Mouse (Mus musculus) adrenal gland, postnatal 14 days (tissue): ENCODE results near the gene Cnn2. TPM values are rescaled to one million over a fixed set of nuclear protein-coding genes. Genes with fewer than 3 reads are reported as not detected.

Experiments used
- DNase-seq: peaks from one replicate; pipeline ENCODE4 v3.0.0; 2021; ENCODE audit warnings: mixed read lengths
- total RNA-seq: library from RNA; stranded (reverse); gene quantifications from 2 replicates; pipeline ENCODE4 v1.2.3, GENCODE M21; 2021

Gene Cnn2
- total RNA-seq, 1 experiment from 2014 or later: 40.2 TPM

DNA sequence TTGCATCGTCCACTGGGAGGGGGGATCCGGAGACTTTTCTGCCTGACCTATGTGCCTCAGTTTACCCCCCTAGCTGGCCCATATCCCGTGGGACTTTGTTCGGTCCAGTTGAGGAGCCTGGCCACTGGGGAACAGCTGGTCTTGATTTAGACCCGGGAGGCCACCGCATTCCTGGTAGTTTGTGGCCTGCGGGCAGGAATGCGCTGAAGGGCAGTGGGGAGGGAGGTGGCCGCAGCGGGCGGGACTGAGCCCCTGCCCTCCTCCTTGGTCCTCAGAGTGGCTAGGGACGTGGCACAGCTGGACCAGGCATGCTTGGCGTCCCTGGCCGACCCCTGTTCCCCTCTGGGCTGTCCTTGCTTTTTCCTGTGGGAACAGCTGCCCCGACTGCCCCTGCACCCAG lies 1.5 kb downstream of the Cnn2 start:
- no peak for DNase-seq

DNA sequence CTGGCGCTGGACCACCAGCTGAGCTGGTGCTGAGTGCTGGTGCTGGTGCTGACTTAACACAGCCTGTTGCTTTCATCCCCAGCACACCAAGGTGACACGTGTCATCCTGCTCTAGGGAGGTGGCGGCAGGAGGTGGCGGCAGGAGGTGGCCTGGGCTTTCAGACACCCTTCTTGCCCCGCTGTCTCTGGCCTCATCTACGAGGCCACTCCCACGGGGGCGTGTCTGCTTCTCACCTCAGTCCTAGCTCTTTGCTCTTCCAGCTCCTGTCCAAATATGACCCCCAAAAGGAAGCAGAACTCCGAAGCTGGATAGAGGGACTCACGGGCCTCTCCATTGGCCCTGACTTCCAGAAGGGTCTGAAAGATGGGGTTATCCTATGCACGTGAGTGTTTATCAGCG lies 2.7 kb downstream of the Cnn2 start:
- DNase-seq: no peak

DNA sequence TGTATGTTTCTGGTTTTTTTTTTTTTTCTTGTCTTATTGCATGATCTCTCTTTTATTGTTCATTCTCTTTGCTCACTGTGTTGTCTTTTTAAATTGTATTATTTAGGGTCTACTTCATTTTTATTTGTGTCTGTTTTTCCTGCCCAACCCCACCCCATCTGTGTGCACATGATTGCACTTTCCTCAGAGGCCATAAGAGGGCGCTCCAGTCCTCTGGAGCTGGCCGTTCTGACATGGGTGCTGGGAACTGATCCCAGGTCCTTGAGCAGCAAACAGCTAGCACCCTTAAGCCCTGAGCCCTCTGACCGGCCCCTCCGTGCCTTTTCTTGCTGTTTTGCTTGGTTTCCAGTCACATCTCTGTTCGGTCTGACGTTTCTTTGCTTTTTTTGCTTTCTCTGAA lies 3.2 kb downstream of the Cnn2 start:
- DNase-seq: no peak

DNA sequence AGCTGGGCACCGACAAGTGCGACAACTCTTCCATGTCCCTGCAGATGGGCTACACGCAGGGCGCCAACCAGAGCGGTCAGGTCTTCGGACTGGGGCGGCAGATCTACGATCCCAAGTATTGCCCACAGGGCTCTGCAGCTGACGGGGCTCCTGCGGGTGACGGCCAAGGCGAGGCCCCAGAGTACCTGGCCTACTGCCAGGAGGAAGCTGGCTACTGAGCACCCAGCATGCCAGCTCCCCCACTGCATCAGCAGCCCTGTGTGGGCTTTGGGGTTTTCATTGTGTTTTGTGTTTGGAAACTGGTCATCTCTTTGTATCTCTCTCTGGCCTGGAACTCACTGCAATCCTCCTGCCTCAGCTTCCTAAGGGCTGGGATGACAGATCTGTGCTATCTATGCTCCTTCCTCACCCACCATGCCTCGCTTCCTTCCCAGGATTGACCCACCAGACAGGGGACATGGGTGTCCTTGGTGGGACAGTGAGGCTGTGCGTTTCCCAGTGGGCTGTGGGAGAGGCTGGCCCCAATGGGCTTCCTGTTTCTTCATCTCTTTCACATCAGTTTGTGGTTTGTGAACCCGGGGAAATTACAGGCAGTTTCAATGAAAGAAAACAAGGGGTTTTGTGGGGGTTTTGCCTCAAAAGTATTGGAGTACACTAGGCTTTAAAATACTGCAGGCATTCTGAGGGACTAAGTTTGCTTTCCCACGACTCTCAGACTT lies 6.2 kb downstream of the Cnn2 start:
- DNase-seq: peak; percentile 51

DNA sequence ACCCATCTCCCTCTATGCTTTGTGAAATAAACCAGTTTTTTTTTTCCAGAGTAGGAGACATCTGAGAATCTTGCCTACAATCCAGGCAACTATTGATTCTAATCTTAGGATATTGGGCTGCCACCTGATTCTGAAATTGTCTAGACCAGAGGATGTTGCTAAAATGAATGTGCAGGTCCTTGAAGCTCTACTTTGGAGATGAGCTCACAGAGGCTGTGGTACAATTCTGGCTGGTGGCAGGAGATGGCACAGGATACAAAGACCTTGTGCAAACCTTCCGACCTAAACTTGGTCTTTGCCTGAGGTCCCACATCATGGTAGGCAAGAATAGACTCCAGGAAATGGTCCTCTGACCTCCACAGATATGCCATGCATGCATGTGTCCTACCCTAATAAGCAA lies 7.3 kb downstream of the Cnn2 start:
- no peak for DNase-seq

DNA sequence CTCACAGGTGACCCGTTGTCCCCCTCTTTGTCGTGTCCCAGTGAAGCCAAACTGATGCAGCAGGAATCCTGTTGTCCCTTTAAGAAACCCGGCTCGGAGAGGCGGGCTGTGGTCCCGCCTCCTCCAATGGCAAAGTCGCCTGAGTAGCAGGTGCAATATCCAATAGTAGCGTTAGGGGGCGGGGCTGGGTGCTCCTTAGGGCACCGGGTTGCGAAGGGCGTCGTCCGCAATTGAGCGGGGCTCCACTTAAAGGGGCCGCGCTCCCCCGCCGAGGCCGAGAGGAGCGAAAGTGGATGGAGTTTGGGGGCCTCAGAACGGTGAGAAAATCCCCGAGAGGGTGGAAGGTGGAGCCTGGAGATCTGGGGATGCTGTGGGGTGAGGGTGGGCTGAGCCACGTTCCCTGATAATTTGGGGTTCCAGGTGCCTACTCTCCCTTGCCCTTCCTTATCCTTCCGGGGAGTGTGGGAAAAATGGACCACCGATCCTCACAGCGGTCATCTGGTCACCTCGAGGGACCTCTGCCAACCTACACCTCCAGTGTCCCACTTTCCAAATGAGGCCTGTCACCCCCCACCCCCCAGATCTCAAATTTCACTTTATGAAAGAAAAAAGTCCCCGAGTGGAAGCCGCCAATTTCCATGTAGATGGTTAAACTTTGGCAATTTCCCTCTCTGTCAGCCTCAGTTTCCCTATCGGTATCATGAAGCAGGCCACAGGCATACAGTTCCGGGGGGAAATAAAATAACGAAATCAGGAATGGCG lies 8.1 kb downstream of the Cnn2 start, which contains the start of gene Abca7:
Gene Abca7 (plus strand): TSS at position 223 of the 762 bp plus-strand sequence.
- peak; percentile 99 for DNase-seq

DNA sequence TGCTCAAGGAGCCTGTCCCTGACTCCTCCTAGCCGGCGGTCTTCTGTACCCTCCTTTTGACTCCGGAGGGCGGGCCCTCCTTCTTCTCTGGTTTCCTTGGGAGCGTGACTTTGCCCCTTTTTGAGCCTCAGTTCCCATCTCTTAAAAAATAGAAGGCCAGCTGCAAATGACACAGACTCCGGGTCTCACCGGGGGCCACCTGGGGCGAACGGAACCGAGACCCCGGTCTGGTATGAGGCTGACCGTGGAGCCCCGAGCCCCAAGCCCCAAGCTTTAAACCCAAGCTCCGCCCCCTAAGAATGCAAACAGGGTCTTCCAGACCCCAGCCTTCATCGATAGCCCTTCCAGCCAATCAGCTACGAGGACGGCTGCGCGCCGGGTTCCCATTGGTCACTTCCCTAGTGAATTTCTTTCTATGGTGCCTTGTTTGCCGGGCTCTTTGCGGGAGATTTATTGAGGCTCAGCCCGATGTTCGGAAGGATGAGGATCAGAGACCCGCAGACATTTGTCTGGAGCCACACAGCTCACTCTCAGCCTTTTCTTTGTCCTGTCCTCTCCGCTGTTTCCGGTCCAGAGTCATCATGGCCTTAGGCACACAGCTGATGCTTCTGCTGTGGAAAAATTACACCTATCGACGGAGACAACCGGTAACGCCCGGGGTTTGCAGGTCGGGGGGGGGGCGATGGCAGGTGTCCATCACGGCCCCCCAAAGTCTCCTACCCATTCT lies 8.8 kb downstream of the Cnn2 start:
- DNase-seq: peak; percentile 84

DNA sequence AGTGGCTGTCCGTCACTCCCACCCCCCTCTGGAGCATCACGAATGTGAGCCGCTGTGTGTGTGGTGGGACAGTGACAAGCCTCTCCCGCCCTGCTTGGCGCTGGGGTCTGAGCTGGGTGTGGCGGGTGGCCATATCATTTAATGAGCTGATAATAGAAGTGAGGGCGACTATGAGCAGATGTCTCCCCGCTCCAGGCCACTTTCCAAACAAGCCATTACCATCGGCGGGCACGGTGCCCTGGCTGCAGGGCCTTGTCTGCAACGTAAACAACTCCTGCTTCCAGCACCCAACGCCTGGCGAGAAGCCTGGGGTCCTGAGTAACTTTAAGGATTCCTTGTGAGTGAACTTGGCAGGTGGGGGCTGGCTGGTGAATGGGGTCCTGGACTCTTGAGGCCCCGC lies 9.4 kb downstream of the Cnn2 start:
- peak; percentile 48 for DNase-seq

DNA sequence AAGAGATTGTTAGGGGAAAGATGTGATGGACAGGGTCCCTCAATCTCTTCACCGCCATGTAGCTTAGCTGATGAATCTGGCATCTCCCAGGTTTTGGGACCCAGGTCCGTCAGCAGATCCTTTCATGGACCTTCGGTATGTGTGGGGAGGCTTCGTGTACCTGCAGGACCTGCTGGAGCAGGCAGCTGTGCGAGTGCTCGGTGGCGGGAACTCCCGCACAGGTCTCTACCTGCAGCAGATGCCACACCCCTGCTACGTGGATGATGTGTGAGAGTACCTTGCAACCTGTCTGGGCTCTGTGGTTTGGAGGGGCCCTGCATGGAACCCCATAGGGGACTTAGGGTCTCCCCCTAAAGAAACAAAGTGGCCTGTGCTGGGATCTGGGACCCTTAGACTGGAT lies 13.6 kb downstream of the Cnn2 start:
- DNase-seq: no peak

DNA sequence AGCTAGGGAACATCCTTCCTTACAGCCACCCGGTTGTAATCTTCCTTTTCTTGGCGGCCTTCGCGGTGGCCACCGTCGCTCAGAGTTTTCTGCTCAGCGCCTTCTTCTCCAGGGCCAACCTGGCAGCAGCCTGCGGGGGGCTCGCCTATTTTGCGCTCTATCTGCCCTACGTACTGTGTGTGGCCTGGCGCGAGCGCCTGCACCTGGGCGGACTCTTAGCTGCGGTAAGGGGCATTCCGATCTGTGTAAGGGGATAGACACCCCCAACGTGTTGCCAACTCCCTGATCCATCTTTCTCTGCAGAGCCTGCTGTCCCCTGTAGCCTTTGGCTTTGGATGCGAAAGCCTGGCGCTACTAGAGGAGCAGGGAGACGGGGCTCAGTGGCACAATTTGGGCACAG lies 14.4 kb downstream of the Cnn2 start:
- DNase-seq: no peak

DNA sequence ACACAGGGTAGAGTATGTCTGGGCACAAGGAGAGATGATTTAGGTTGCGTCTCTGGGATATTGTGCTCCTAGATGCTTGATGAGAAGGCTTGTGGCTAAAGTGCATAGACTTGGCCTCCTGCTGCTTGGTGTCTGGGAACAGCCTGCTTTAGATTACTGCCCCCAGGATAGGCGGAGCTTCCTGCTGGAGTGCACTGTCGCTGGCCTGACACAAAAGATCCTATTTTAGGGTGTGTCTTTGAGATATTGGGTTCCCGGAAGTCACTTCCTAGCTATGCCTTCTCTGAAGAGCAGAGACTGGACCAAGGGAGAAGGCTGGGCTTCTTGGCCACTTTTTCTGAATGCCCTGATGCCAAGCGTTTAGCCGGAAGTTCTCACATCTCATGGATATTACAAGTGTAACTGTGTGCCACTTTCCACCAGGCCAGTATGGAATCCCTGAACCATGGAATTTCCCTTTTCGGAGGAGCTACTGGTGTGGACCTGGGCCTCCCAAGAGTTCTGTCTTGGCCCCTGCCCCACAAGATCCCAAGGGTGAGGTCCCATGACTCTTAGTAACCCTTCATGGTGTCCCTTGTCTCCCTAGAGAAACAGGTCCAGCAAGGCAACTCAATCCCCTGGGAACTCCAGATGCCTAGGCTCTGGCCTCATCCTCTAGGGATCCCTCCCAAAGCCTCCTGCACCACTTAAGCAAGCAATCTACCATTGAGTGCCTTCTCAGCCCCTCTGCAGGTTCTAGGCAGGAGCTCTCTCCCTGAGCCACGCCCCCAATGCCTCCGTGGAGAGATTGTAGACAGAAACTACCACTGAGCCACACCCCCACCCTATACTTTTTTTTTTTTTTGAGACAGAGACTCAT lies 15.2 kb downstream of the Cnn2 start:
- peak; percentile 52 for DNase-seq

DNA sequence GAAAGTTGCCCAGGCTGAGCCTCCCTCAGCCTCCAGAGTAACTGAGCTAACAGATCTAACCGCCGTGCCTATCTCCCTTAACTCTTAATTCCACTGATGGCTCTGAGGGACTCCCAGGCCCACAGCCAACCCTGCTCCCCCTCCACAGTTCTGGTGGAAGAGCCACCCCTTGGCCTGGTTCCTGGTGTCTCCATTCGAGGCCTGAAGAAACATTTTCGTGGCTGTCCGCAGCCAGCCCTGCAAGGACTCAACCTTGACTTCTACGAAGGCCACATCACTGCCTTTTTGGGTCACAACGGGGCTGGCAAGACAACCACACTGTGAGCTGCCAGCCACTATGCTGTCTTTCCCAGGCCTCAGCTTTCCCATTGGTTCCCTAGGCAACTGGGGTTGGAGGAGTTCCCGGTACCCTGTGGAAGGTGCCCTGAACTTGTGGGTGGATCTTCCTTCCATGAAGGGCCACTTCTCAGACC lies 15.9 kb downstream of the Cnn2 start:
- peak; percentile 81 for DNase-seq

DNA sequence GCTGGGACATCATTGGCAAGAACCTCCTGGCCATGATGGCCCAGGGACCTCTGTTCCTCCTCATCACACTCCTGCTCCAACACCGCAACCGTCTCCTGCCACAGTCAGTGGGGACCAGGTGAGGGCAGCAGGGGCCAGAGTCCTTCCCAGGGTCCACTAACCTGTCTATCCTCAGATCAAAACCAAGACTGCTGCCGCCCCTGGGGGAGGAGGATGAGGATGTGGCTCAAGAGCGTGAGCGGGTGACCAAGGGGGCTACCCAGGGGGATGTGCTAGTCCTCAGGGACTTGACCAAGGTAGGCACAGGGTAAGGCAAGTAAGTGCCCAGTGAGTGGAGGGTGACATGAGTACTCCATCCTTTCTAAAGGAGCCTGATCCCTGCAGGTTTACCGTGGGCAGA lies 23.4 kb downstream of the Cnn2 start:
- no peak for DNase-seq

DNA sequence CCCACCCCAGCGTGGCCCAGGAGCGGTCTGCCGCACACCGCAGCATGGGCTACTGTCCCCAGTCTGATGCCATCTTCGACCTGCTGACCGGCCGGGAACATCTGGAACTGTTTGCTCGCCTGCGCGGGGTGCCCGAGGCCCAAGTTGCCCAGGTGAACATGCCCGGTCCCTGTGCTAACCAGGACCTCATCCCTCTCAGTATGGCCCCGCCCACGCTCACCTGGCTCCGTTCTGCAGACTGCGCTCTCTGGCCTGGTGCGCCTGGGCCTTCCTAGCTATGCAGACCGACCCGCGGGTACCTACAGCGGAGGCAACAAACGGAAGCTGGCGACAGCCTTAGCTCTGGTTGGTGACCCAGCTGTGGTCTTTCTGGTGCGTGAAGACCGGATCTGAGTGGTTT lies 25.2 kb downstream of the Cnn2 start:
- no peak for DNase-seq

DNA sequence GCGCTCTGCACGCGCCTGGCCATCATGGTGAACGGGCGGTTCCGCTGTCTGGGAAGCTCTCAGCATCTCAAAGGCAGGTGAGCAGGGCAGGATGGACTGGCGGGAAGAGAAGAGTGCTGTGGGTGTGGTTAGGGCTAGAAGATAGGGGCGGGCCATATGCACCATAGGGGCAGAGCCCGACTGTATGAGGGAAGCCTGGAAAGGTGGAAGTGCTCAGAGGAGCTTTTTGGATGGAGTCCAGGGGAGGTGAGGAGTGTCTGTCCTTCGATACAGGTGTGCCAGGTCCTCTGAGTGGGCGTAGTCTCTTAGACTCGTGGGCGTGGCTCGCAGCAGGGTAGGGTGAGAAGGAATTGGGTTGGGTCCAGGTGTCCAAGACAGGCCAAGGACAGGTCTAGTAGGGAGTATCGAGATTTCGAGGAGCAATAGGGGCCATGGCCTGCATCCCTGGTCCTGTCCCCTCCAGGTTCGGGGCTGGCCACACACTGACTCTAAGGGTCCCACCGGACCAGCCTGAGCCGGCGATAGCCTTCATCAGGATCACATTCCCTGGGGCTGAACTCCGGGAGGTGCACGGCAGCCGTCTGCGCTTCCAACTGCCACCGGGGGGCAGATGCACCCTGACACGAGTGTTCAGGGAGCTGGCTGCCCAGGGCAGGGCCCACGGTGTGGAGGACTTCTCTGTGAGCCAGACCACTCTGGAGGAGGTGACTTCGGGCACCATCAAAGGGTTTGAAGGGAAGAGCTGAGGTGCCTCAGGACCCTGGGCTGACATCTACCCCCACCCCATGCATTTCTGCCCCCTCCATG lies 26.3 kb downstream of the Cnn2 start:
- DNase-seq: peak; percentile 53

DNA sequence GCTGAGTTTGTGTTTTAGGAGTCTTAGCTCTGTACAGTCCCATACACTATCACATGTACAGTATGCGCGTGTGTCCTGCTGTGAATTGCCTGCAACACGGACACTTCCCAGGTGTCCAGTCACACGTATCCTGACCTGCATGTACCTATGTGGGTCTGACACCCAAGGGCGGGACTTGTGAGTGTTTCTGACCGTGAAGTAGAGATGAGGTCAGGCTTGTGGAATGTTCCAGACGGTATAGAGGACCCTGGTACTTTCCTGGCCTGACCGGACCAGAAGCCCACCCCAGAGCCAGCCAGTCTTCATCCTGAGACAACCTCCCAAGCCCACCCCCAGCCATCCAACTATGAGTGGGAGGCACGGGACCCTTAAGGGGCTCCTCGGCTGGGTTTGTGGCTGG lies 27.2 kb downstream of the Cnn2 start:
- no peak for DNase-seq

DNA sequence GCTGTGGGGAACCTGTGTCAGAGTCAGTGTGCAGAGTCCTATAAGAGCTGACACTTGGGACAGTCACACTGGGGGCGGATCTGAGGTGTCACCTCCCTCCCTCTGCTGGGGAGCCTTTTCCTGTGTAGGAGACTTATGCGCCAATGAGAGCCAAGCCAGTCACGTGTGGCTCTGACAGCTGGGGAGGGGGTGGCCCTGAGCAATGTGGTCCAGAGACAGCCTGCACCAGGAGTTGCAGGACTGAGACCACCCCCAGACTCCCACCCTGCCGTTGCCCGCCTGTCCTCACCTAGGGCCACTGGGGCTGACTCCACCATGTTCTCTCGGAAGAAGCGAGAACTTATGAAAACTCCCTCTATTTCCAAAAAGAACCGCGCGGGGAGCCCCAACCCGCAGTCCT lies 28.1 kb downstream of the Cnn2 start, which contains the start of gene Arhgap45:
Gene Arhgap45 (plus strand): TSS at position 143 of the 400 bp plus-strand sequence.
- peak; percentile 48 for DNase-seq

DNA sequence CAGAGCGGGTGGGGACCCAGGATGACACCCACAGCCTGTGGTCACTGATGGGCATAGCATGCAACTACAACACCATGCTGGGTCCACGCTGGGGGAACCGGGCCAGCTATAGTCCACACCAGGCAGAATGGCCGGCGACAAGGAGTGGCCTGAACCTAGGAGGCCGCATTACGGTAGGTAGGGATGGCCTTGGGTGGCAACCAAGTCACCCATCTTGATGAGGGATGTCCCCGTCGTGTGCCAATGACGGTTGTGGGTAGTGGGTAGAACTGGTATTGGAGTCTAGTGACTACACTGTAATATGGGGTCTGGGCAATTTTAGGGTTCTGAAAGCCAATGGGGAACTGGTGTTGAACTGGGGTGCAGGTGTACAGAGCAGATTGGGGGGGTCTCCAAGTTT lies 28.5 kb downstream of the Cnn2 start:
- no peak for DNase-seq

DNA sequence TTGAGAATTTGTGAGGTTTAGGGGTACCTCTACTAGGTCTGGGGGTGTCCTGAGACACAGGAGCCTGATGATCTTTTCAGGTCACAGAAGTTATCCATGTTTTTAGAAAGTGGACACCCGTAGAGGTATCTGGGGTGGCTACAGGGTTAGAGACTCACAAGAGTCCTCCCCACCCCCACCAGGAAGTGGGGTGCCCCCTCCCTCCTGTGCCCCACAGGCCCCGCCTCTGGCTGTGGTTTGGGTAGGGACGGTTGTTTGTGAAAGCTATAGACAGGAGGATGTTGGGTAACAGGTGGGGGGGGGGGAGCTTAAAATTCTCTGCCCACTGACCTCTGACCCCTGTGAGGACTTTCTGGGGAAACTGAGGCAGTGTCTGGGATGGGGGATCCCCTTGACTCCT lies 29.0 kb downstream of the Cnn2 start:
- DNase-seq: peak; percentile 73

DNA sequence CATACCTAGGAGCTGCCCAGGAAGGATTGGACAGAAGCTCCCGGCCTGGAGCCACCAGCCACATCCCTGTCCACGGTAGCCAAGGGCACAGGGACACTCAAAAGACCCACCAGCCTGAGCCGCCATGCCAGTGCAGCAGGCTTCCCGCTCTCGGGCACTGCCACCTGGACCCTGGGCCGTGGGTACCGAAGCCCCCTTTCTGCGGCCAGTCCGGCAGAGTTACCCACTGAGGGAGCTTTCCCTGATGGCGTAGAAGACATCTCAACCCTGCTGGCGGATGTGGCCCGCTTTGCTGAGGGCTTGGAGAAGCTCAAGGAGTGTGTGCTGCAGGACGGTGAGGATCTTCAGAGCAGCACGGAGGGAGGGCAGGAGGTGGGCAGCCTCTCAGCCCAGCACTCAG lies 29.4 kb downstream of the Cnn2 start:
- DNase-seq: no peak

DNA sequence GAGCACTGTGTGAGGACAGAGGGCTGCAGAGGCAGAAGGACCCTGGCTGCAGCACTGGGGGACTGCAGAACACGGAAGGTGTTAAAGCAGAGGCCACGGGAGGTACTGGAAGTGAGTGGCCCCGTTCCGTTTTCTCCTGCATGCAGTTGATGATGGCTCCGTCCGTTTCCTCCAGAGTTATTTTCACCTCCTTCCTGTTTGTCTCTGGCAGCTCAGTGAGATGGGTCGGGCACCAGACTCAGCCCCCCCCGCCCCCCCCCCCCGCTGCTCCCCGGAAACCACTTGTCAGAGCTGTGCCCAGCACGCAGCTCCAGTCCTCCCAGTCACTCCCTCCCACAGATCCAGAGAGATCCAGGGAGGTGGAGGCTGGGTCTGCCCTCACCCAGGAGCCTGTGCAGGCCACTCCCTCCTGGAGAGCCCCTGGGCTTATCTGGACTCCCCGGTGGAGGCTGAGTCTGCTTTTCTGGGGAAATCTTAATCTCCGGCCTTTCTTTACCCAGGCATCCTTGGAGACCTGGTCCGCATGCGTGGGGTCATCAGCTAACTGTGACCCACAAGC lies 30.4 kb downstream of the Cnn2 start:
- peak; percentile 41 for DNase-seq
